Mouse (Mus musculus) lung, postnatal 0 days (tissue): Measurements from ENCODE around the gene Actn2.

Experiments used
- CTCF ChIP-seq: IDR thresholded peaks from 2 replicates; pipeline ENCODE4 v1.5.1; 2016; ENCODE audit warnings: antibody characterized with exemption, mild to moderate bottlenecking
- EP300 ChIP-seq: IDR thresholded peaks from 2 replicates; pipeline ENCODE4 v1.6.1; 2016; ENCODE audit warnings: antibody characterized with exemption, mild to moderate bottlenecking, control low read depth

DNA sequence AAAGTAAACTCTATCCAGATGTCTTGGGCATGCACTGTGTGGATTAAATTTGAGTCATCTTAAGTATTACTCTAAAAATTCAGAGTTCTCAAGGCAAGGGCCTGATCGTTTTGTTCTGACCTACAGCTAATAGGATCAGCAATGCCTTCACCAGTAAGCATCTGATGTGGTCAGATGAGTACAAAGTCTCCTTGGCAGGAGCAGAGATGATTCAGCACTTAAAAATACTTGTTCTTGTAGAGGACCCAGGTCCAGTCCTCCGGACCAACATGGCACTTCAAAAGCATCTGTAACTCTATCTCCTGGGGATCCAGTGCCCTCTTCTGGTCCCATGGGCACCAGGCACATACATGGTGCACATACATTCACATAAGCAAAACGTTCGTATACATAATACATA is 108.4 kb downstream of the Actn2 start:
- TF ChIP-seq CTCF (no peak), EP300 (no peak)
